Mouse (Mus musculus) common myeloid progenitor, adult 5-6 weeks (primary cell): Measurements from ENCODE around the gene Cacna2d4. TPM values are rescaled to one million over a fixed set of nuclear protein-coding genes. Genes with fewer than 3 reads are reported as not detected.

Source experiments
- ATAC-seq: replicated peaks from 2 replicates; pipeline ENCODE4 v1.8.0; 2016; ENCODE audit warnings: low read depth, mild to moderate bottlenecking, moderate TSS enrichment, inconsistent platforms; ENCODE audit not compliant: poor library complexity, severe bottlenecking
- total RNA-seq: library from RNA; stranded (forward); fragments of 200-1000, 187-1606 nt; gene quantifications from 2 replicates; pipeline ENCODE4 v1.2.3, GENCODE M21; 2017

Gene Cacna2d4
- total RNA-seq, 1 experiment from 2014 or later = 0.18 TPM

- ATAC-seq = no peak
These were observed 17.0 kb upstream of the Cacna2d4 start for GRCm38 (mm10) chr6:119219237-119219870.

DNA sequence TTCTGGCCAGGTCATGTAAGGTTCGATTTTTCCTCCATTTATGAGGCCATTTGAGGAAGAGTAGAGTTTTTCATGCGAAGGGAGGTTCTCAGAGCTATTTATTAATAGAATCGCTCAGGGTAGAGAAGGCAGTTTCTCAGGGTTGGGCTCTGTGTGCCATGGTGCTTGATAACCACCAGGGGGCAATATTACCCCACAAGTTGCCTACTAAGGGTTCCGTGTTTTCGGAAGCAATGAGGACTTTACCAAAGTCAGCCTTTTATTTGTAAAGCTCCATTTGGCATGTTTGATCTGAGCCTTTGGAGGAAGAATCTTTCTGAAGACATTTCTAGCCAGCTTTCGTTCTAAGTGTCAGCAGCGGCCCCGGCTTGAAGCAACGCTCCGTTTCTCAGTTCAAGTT is 16.0 kb upstream of the Cacna2d4 start:
- peak; percentile 93 for ATAC-seq

GRCm38 (mm10) chr6:119224451-119225195 is 11.7 kb upstream of the Cacna2d4 start:
- no peak for ATAC-seq

DNA sequence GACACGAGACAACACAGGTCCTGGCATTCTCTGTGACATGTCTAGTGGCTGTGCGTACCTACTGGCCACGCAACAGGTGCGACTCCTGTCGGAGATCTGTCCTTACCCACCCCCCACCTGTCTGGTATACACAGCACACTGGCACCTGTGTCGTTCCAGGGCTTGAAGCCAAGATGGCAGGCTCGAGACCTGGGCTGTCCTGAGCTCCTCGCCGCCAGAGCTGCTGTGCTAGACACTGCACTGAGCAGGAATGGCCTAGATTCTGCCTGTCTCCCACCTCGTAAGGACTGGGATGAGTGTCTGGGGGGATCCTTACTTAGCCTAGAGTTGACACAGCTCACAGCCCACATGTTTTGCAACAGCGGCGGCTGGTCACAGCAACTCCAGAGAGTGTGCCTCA is 11.1 kb upstream of the Cacna2d4 start:
- no peak for ATAC-seq

DNA sequence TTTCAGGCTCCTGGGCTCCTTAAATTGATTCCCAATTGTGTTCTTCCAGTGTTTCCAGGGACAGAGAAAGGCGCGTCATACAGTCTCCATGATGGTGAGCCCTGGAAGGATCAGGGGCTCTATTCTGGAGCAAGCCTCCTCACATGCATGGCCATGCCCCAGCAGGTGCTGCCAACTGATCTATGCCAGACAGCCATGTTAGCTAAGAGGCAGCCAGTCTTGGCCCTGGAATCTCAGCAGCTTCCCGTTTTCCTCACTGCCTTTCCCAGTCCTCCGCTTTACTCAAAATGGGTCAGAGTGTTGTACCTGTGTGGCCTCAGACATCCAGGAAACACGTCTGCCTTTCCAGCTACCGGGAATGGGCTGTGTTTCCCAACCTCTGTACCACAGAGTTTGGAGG is 10.6 kb upstream of the Cacna2d4 start:
- ATAC-seq = no peak

GRCm38 (mm10) chr6:119227001-119227400 is 9.3 kb upstream of the Cacna2d4 start:
- ATAC-seq = no peak

DNA sequence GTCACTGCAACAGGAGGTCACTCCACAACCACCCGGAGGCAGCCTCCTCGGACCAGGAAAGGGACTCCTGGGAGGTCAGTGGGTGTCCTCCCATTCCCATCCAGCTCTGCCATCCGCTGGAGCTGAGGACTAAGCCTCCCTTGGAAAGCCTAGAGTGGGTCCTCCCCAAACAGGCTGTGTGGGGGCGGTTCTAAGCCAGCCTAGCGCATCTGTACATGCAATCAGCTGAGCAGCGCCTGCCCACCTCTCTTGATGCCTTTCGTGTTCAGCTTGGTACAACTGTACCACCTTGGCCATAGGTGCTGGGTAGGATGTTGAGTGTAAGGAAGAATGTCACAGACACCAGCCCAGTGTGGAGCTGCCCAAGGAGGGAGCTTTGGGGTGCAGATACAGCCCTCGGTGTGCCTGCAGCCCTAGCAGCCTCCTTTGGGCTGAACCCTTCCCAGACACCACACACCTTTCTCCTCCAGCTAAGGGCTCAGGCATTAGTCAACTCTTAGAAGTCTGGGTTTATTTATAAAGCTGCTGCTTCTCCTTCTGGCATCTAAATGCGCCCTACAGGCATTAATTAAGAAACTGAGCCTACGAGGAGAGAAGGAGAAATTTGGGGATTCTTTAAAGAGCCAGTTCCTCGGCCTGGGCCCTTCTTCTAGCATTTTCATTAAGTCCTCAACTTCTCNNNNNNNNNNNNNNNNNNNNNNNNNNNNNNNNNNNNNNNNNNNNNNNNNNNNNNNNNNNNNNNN is 7.3 kb upstream of the Cacna2d4 start:
- ATAC-seq = no peak

DNA sequence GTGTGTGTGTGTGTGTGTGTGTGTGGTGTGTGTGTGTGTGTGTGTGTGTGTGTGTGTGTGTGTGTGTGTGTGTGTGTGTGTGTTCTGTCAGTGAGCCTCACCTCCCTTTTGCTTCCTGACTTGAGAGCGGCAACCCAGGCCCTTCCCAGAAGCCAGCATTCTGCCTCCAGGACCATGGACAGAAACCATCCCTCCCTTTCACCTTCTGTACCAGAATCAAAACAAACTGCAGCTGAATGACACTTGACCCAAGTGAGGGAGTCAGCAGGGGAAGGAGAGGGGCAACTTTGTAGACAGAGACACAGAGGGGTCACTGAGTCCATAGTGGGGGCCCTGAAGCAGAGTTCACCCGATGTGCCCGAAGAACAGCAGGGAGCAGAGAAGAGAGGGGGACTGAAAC is 3.3 kb upstream of the Cacna2d4 start:
- no peak for ATAC-seq

DNA sequence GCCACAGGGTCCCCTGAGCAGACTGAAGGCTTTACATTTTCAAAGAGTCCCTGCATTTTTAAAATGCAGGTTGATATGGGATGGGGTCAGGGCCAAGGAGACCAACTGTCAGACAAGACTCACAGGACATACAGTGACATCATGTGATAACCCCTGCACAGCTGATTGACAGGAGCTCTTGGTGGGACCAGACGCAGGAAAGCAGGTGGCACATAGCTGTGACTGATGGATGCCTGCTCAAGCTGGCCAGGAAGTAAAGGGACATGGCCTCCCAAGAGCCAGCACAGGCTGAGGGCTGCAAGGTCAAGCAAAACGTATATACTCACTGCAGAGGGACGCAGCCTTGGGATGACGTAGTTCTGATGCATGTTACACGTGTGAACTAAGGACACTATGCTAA is 885 bp upstream of the Cacna2d4 start:
- ATAC-seq = no peak

DNA sequence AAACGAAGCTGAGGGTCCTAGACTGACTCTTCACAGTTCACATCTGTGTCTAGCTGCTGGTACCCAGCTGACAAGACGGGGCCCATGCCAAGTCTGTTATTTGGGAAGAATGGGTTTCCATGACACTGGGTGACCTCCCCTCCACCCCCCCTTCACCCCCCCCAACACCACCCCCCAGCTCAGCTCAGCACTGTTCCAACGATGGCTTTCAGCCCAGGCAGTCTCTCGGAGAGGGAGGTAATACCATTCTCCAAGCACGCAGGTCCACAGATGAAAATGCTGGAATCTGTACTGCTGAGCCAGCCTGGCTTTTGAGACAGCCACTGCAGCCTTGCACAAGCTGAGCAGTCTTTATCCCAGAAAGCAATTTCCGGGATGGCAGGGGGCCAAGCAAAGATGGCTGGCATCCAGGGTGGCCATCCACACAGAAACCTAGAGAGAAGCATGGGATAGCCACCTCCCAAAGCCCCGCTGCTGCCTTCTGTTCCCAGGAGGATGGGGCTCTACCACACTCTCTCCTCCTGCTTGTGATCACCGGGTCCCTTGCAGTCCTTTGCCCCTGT is 1.2 kb downstream of the Cacna2d4 start:
- no peak for ATAC-seq

- ATAC-seq = no peak
These were observed 3.1 kb downstream of the Cacna2d4 start for GRCm38 (mm10) chr6:119239341-119240005.

- ATAC-seq = no peak
These were observed 3.9 kb downstream of the Cacna2d4 start for GRCm38 (mm10) chr6:119240256-119240655.

DNA sequence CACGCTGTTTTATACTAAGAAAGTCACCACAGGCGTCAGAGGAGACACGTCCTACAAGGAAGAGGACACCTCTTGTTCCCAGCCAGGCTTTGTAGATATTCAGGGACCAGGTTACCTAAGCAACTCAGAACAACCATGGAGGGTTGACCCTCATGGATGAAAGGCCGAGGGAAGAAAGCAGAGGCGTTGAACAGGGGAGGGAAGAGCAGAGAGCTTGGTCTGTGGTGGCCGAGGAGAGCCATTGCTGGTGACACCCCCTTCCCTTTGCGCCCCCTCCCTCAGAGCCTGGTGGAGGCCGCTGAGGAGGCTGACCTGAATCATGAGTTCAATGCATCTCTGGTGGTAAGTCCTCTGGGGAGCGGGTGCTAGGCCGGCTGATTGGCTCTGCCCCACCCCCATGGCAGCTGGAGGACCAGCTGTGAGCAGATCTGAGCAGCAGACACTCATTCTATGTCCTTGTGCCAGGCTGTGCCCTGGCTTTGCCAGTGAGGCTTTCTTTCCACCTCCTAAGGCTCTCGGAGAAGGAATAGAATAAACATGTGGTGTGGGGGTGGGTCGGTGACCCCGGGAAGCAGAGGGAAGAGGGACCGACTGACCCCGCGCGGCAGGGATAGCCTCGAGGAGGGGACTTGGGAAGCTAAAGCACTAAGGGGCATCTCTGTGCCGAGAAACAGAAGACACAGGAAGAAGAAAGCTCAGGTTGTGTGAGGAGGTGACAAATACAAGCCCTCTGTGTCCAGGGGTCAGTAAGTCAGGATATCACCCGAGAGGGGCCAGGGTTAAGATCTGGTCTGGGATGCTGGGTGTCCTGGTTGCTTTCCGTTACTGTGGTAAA is 4.8 kb downstream of the Cacna2d4 start:
- ATAC-seq = no peak

DNA sequence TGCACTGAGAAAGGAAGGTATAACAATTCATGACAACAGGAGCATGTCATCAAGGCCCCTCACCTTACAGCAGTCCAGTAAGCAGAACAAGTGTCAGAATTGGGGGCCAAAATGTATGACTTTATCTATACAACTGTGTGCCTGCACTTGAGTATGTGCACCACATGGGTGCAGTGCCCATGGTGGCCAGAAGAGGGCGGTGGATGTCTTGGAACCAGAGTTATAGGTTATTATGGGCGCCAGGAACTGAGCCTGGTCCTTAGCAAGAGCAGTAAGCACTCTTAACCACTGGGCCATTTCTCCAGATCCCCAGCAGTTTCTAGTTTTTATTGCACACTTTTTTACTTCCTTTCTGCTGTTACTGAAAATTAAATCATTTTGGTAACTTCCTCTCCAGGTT is 9.8 kb downstream of the Cacna2d4 start:
- ATAC-seq = no peak

GRCm38 (mm10) chr6:119248578-119248977 is 12.3 kb downstream of the Cacna2d4 start:
- no peak for ATAC-seq

DNA sequence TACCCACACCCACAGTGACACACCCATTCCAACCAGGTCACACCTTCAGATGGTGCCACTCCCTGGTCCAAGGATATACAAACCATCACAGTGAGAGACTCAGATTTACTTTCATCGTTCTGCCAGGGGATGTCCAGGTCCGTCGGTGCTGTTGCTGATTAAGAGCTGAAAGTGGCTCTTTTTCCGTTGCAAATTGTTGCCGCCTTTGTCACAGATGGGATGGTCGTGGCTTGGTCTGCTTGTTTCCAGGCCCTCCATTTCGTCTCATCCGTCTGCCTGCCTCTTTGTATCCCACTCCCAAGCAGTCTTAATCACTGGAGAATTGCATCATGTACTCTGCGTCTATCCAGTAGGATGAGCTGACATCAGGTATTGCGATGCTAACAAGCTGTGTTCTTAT is 13.4 kb downstream of the Cacna2d4 start:
- ATAC-seq = no peak

DNA sequence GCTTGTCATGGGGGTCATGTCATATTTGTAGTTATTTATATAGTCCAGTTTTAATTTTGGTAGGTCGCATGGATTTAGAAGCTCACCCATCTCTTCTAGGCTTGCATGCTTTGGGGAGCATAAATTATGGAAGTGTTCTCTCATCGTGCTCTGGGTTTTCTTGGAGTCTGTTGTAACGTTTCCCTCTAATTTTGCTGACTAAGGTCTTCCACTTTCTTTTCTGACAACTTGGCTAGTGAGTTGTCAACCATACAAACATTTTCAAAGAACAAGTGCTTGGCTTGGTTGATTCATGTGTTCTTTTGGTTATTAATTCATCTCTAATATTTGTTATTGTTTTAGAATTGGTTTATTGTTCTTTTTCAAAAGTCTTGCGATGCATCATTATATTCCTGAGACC is 15.4 kb downstream of the Cacna2d4 start:
- ATAC-seq = no peak

GRCm38 (mm10) chr6:119276713-119277112 is 40.4 kb downstream of the Cacna2d4 start:
- no peak for ATAC-seq

GRCm38 (mm10) chr6:119280761-119281160 is 44.4 kb downstream of the Cacna2d4 start:
- ATAC-seq = no peak

DNA sequence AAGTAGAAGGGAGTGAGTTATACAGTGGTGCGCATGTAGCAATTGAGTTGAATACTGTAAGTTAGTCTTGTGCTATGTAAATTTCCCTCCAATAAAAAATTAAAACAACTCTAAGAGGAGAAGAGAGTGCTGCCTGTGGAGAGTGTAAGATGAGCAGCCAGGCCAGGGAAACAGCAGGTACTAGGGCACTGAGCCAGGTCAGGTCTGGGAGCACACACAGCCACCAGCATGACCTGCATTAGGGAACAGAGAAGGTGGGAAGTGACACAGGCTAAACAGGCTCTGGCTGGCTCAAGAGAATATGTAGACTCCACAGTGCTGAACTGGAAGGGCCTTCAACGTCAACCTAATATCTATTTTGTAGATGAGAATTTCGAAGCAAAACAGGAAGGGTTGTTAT is 65.0 kb downstream of the Cacna2d4 start:
- no peak for ATAC-seq
